ENCODE assay signal across 24 mouse cellular contexts in genomic region chr1:161126461-161126860, GRCm38 (mm10). TPM values are rescaled to one million over a fixed set of nuclear protein-coding genes. Genes with fewer than 3 reads are reported as not detected.
A peak's percentile ranks its signal among the peaks of the same experiment; 100 is the strongest.
DNase-seq lines count a peak whose midpoint lies in the region; ATAC-seq and TF ChIP-seq lines count a peak whose summit lies in the region.
"Had no signal": no experiment of that assay in that cellular context is flagged by ENCODE, and none has a peak within 500 bp of the region (broad histone marks: within the 10 kb centered on the region; RNA-seq: fewer than 3 reads in every experiment).

No protein-coding gene starts in this region.

- peak; percentile 52 for DNase-seq in heart, adult 11 months
- DNase-seq in heart, embryonic 10.5 days (ENCODE audit: low spot score): no peak
- peak; percentile 89 for DNase-seq in kidney, adult 2 months
- peak; percentile 68 for DNase-seq in kidney, postnatal 14 days
- DNase-seq in layer of hippocampus, adult 18-20 months (ENCODE audit: low spot score in 2 of 2): no peak
- DNase-seq: adrenal gland, postnatal 14 days; cerebellum, adult 9-10 months; forebrain, postnatal 0 days; gastrocnemius, postnatal 36 days; heart, postnatal 4 days; thymus, postnatal 14 days had no signal

- H3K27me3 ChIP-seq in heart, embryonic 10.5 days (ENCODE audit: insufficient read depth, poor library complexity, severe bottlenecking): no peaks in the 10 kb centered on the region
- no peaks in the 10 kb centered on the region for H3K27me3 ChIP-seq in kidney, adult 2 months (replicated peaks; ENCODE audit: control insufficient read depth, insufficient read depth, low read length)
- no peaks in the 10 kb centered on the region for H3K27me3 ChIP-seq in liver, embryonic 16.5 days (ENCODE audit: control insufficient read depth, insufficient read depth, low read depth, low read length)
- no peaks in the 10 kb centered on the region for H3K27me3 ChIP-seq in heart, embryonic 11.5 days (ENCODE audit: control insufficient read depth, insufficient read depth, low read length)
- H3K27me3 ChIP-seq: hindbrain, embryonic 15.5 days; limb, embryonic 13.5 days; liver, embryonic 15.5 days; midbrain, embryonic 12.5 days had no signal

- H3K4me3 ChIP-seq in heart, embryonic 10.5 days: no peak overlapping the region
- H3K4me3 ChIP-seq in kidney, adult 2 months (ENCODE audit: insufficient read depth, low read depth, low read length): no peak overlapping the region
- no peak overlapping the region for H3K4me3 ChIP-seq in liver, embryonic 16.5 days (ENCODE audit: low read depth, low read length)
- no peak overlapping the region for H3K4me3 ChIP-seq in heart, embryonic 11.5 days (ENCODE audit: low read depth, low read length)
- H3K4me3 ChIP-seq: hindbrain, embryonic 15.5 days; limb, embryonic 13.5 days; liver, embryonic 15.5 days; midbrain, embryonic 12.5 days had no signal

- no peak overlapping the region for H3K4me2 ChIP-seq in liver, embryonic 16.5 days (ENCODE audit: low read depth, low read length)
- H3K4me2 ChIP-seq in heart, embryonic 11.5 days: no peak overlapping the region
- H3K4me2 ChIP-seq: hindbrain, embryonic 15.5 days; limb, embryonic 13.5 days; liver, embryonic 15.5 days; midbrain, embryonic 12.5 days had no signal

- ATAC-seq in liver, embryonic 16.5 days (ENCODE audit: low read depth): 0 out of 2 replicates have a peak, but pooled peaks have one; percentile 9
- no peak for ATAC-seq in cerebellum, adult (ENCODE audit: insufficient number of reproducible peaks, low FRiP score, low TSS enrichment)
- no peak for ATAC-seq in heart, embryonic 11.5 days (replicated peaks; ENCODE audit: insufficient number of reproducible peaks, low FRiP score, low TSS enrichment)
- ATAC-seq: forebrain, postnatal 0 days; lung, postnatal 0 days had no signal

- no peak for TF ChIP-seq POLR2A in kidney, adult 2 months (IDR thresholded peaks at IDR 0.05; ENCODE audit: low read depth, low read length)

- H3K27ac ChIP-seq in heart, embryonic 10.5 days: no peak overlapping the region
- peak overlapping the region; percentile 67; the same call in 1 of the 2 replicates for H3K27ac ChIP-seq in kidney, adult 2 months (ENCODE audit: insufficient read depth, low read depth, low read length)
- H3K27ac ChIP-seq in liver, embryonic 16.5 days (ENCODE audit: low read length): no peak overlapping the region
- H3K27ac ChIP-seq in heart, embryonic 11.5 days (ENCODE audit: low read depth, low read length): no peak overlapping the region
- H3K27ac ChIP-seq: hindbrain, embryonic 15.5 days; limb, embryonic 13.5 days; liver, embryonic 15.5 days; midbrain, embryonic 12.5 days had no signal

- H3K4me1 ChIP-seq in heart, embryonic 10.5 days: peaks cover 13% of the 10 kb centered on the region
- H3K4me1 ChIP-seq in kidney, adult 2 months (ENCODE audit: control insufficient read depth, insufficient read depth, low read length): peaks cover 13% of the 10 kb centered on the region; the same call in 1 of the 2 replicates
- H3K4me1 ChIP-seq in liver, embryonic 16.5 days (ENCODE audit: control insufficient read depth, low read depth, low read length): peaks cover 6% of the 10 kb centered on the region
- H3K4me1 ChIP-seq in heart, embryonic 11.5 days (ENCODE audit: control insufficient read depth, insufficient read depth, low read length): peaks cover 6% of the 10 kb centered on the region

- no peak for TF ChIP-seq CTCF in kidney, adult 2 months (conservative IDR thresholded peaks at IDR 0.05; ENCODE audit: insufficient read depth, insufficient read length, low read depth, low read length)

- WGBS in heart, embryonic 10.5 days: 73% methylated on average over 1 of the region's 1 CpGs
- WGBS in kidney, adult 2 months: 76% methylated on average over 1 of the region's 1 CpGs
- 60% methylated on average over 1 of the region's 1 CpGs for WGBS in liver, embryonic 16.5 days (ENCODE audit: insufficient replicate concordance)
- WGBS in heart, embryonic 11.5 days (ENCODE audit: insufficient replicate concordance): 55% methylated on average over 1 of the region's 1 CpGs

- H3K9me3 ChIP-seq in heart, embryonic 10.5 days: no peaks in the 10 kb centered on the region
- no peaks in the 10 kb centered on the region for H3K9me3 ChIP-seq in liver, embryonic 16.5 days (replicated peaks; ENCODE audit: control insufficient read depth, low read length)
- no peaks in the 10 kb centered on the region for H3K9me3 ChIP-seq in heart, embryonic 11.5 days (replicated peaks; ENCODE audit: control insufficient read depth, low read length)
- H3K9me3 ChIP-seq: hindbrain, embryonic 15.5 days; limb, embryonic 13.5 days; liver, embryonic 15.5 days; midbrain, embryonic 12.5 days had no signal

- no peak overlapping the region for H3K9ac ChIP-seq in liver, embryonic 16.5 days (ENCODE audit: low read depth, low read length)
- H3K9ac ChIP-seq in heart, embryonic 11.5 days (ENCODE audit: low read depth, low read length): no peak overlapping the region
- H3K9ac ChIP-seq: forebrain, postnatal 0 days; hindbrain, embryonic 15.5 days; limb, embryonic 13.5 days; liver, embryonic 15.5 days; midbrain, embryonic 12.5 days had no signal

- H3K36me3 ChIP-seq in heart, embryonic 10.5 days: peaks cover 10% of the 10 kb centered on the region
- H3K36me3 ChIP-seq in kidney, adult 2 months (ENCODE audit: control insufficient read depth, insufficient read depth, low read length): no peaks in the 10 kb centered on the region
- H3K36me3 ChIP-seq in liver, embryonic 16.5 days (ENCODE audit: control insufficient read depth, insufficient read depth): no peaks in the 10 kb centered on the region
- no peaks in the 10 kb centered on the region for H3K36me3 ChIP-seq in heart, embryonic 11.5 days (ENCODE audit: control insufficient read depth, insufficient read depth, low read length)
- H3K36me3 ChIP-seq: hindbrain, embryonic 15.5 days; liver, embryonic 15.5 days had no signal

RNA-seq across cellular contexts. Expression of gene Klhl20, which starts 4.8 kb away (rescaled TPM):
- polyA plus RNA-seq in heart, embryonic 10.5 days (2016; fragmentation: Nextera tagmentation; extraction: Ambion mirVana): 13.6 and 15.3 TPM in 2 replicates
- 7.2 and 7.9 TPM in 2 replicates for polyA plus RNA-seq in kidney, adult 2 months (2012; rRNA removed)
- 5.2 and 5.6 TPM in 2 replicates for polyA plus RNA-seq in liver, embryonic 16.5 days (2015; fragmentation: Nextera tagmentation; extraction: Ambion mirVana)
- 10 to 100 TPM; 17.2 to 18.1 TPM for total RNA-seq in layer of hippocampus, adult 18-20 months (2021)
- 14.4 and 14.9 TPM in 2 replicates for polyA plus RNA-seq in heart, embryonic 11.5 days (2014; fragmentation: Nextera tagmentation; extraction: Ambion mirVana)

RNA-seq across cellular contexts. Expression of gene Ankrd45, which starts 16.0 kb away (rescaled TPM):
- 2.0 and 2.8 TPM in 2 replicates for polyA plus RNA-seq in heart, embryonic 10.5 days (2016; fragmentation: Nextera tagmentation; extraction: Ambion mirVana)
- 1.2 and 1.5 TPM in 2 replicates for polyA plus RNA-seq in kidney, adult 2 months (2012; rRNA removed)
- polyA plus RNA-seq in liver, embryonic 16.5 days (2015; fragmentation: Nextera tagmentation; extraction: Ambion mirVana): not detected in 2 replicates
- total RNA-seq in layer of hippocampus, adult 18-20 months (2021): 10 to 100 TPM; 59.5 to 60.6 TPM
- 2.5 and 3.0 TPM in 2 replicates for polyA plus RNA-seq in heart, embryonic 11.5 days (2014; fragmentation: Nextera tagmentation; extraction: Ambion mirVana)
- total RNA-seq: gastrocnemius, adult 18-20 months; gastrocnemius, postnatal 36 days; neutrophil, adult 5-6 weeks had no signal
- polyA plus RNA-seq: spleen, adult 2 months had no signal

RNA-seq across cellular contexts. Expression of gene Tex50, which starts 32.7 kb away (rescaled TPM):
- polyA plus RNA-seq in heart, embryonic 10.5 days (2016; fragmentation: Nextera tagmentation; extraction: Ambion mirVana): 0.15 TPM in 1 of 2 replicates, not detected in the other
- polyA plus RNA-seq in kidney, adult 2 months (2012; rRNA removed): not detected in 2 replicates
- polyA plus RNA-seq in liver, embryonic 16.5 days (2015; fragmentation: Nextera tagmentation; extraction: Ambion mirVana): not detected in 2 replicates
- not detected for total RNA-seq in layer of hippocampus, adult 18-20 months (2021)
- polyA plus RNA-seq in heart, embryonic 11.5 days (2014; fragmentation: Nextera tagmentation; extraction: Ambion mirVana): 0.17 TPM in 1 of 2 replicates, not detected in the other
- total RNA-seq: adrenal gland, postnatal 14 days; forebrain, postnatal 0 days; gastrocnemius, adult 18-20 months; gastrocnemius, postnatal 36 days; heart, adult 8-10 months; heart, postnatal 4 days; left cerebral cortex, postnatal 14 days; neutrophil, adult 5-6 weeks had no signal
- polyA plus RNA-seq: liver, embryonic 15.5 days; lung, postnatal 0 days; spleen, adult 2 months had no signal

RNA-seq across cellular contexts. Expression of gene Cenpl, which starts 55.9 kb away (rescaled TPM):
- 21.6 and 25.5 TPM in 2 replicates for polyA plus RNA-seq in heart, embryonic 10.5 days (2016; fragmentation: Nextera tagmentation; extraction: Ambion mirVana)
- polyA plus RNA-seq in kidney, adult 2 months (2012; rRNA removed): 1.2 and 1.6 TPM in 2 replicates
- 37.1 and 38.6 TPM in 2 replicates for polyA plus RNA-seq in liver, embryonic 16.5 days (2015; fragmentation: Nextera tagmentation; extraction: Ambion mirVana)
- 1 to 10 TPM; 1.3 to 1.7 TPM for total RNA-seq in layer of hippocampus, adult 18-20 months (2021)
- 22.3 and 24.8 TPM in 2 replicates for polyA plus RNA-seq in heart, embryonic 11.5 days (2014; fragmentation: Nextera tagmentation; extraction: Ambion mirVana)

RNA-seq across cellular contexts. Expression of gene Dars2, which starts 56.0 kb away (rescaled TPM):
- polyA plus RNA-seq in heart, embryonic 10.5 days (2016; fragmentation: Nextera tagmentation; extraction: Ambion mirVana): 47.8 and 57.3 TPM in 2 replicates
- polyA plus RNA-seq in kidney, adult 2 months (2012; rRNA removed): 17.9 and 19.1 TPM in 2 replicates
- polyA plus RNA-seq in liver, embryonic 16.5 days (2015; fragmentation: Nextera tagmentation; extraction: Ambion mirVana): 25.6 and 26.5 TPM in 2 replicates
- total RNA-seq in layer of hippocampus, adult 18-20 months (2021): 10 to 100 TPM; 26.3 to 26.5 TPM
- 37.0 and 41.4 TPM in 2 replicates for polyA plus RNA-seq in heart, embryonic 11.5 days (2014; fragmentation: Nextera tagmentation; extraction: Ambion mirVana)

Comparison
In these comparisons a context has a peak if more than half of its experiments do, and no peak if none do; other contexts are left out.
1. DNase-seq: peak in heart, adult 11 months (single experiment), kidney, adult 2 months (single experiment) and kidney, postnatal 14 days (single experiment); none in heart, embryonic 10.5 days (single experiment) and layer of hippocampus, adult 18-20 months (0 of 2).